Mouse (Mus musculus): ENCODE results near the gene Rhobtb1.

DNA sequence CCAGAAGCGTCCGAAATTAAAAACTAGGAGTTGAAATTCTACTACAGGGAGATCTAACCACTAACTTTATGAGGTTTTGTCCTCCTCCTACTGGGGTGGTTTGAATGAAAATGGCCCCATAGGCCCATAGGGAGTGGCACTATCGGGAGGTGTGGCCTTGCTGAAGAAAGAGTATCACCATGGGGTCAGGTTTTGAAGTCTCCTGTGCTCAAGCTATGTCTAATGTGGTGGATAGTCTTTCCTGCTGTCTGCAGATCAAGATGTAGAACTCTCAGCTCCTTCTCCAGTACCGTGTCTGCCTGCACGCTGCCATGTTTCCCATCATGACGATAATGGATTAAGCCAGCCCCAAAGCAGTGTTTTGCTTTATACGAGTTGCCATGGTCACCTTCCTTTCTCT, 173.6 kb downstream of the Rhobtb1 start:
- TF ChIP-seq CTCF (IDR thresholded peaks at IDR 0.05; ENCODE audit: control insufficient read depth, insufficient read depth, insufficient replicate concordance, low read depth, low read length) (no peak), POLR2A (IDR thresholded peaks at IDR 0.05; ENCODE audit: control insufficient read depth, low read depth, low read length) (no peak)

All from testis, adult 2 months (tissue).